Mouse (Mus musculus): ENCODE measurements at regions not wholly inside any gene's neighbourhood (a gene's known extent, or its start where the extent isn't known, plus 50 kb on each side); places are given as distances from the start of the nearest gene placed in this dataset.

- no peak for DNase-seq (ENCODE audit: low spot score)
Measured at GRCm38 (mm10) chr13:85430821-85431220, 141.9 kb upstream of the Rasa1 start.

DNA sequence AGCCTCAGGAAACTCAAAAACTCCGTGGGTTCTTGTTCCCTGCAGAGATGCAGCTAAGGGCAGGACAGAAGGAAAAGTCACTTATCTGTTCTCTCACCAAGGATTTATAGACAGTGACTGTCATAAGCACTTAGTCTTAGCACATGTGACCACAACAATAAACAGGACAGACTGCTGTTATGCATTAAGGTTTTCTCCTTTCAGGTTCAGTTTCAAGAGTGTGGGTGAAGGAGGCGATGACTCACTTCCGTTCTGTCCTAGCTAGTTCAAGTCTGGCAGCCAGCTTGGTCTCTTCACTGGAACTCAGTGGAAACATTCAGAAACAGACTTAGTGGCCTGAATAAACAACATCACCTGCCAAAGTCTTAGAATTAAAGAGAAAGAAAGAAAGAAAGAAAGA is 141.1 kb upstream of the Rasa1 start:
- DNase-seq (ENCODE audit: low spot score): peak; percentile 33

- no peak for DNase-seq (ENCODE audit: low spot score)
Measured at GRCm38 (mm10) chr13:85418671-85419070, 129.7 kb upstream of the Rasa1 start.

GRCm38 (mm10) chr13:85414951-85415350 is 126.0 kb upstream of the Rasa1 start:
- DNase-seq (ENCODE audit: low spot score): no peak

GRCm38 (mm10) chr13:85411327-85411726 is 122.4 kb upstream of the Rasa1 start:
- DNase-seq (ENCODE audit: low spot score): no peak

GRCm38 (mm10) chr13:85398834-85399233 is 109.9 kb upstream of the Rasa1 start:
- peak; percentile 10 for DNase-seq (ENCODE audit: low spot score)

DNA sequence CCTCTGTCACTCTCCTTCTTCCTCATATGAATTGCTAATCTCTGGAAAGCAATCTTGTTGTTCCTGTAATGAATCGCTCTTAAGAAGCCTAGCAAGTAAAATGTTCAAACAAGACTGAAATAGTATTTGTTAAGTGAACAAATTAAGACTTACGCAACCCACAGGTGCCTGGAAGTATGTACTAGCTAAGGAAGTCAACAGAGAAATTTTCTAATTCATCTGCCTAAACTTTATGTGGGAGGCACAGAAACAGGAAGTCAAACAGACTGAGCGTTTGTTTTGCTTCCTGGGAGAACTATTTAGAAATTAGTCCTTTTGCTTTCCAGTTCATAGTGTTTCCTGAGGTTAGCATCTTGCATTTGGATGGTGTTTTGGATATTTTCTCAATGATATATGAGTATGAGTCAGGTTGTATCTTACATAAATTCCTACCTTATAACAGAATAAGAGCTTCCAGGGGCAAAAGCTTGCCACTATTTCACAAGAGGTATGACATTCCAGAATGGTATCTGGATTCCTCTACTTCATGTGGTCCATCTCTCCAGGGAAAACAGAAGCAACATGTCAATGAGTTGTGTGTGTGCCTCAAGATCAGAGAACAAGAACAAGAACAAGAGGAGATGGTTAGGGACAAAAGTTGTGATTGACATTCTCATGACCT is 87.5 kb upstream of the Rasa1 start:
- no peak for DNase-seq (ENCODE audit: low spot score)

DNA sequence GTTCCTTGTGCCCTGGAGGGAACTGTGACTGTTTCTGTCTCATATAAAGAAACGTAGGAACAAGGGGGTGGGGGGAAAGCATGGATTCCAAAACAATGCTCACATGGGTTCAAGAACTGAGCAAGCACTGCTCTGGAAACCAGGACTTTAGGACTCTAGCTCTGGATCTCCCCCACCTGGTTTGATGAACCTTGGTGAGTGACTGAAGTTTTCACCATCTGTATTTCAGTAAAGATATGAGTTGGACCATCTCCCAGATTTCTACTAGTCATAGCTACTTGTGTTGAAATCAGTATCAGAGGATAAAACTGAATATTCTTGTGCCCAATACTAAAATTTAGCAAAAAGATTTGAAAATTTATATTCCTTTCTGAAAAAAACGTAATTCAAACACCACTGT is 70.7 kb upstream of the Rasa1 start:
- no peak for DNase-seq (ENCODE audit: low spot score)

- DNase-seq (ENCODE audit: low spot score): no peak
Measured at GRCm38 (mm10) chr13:85359143-85359542, 70.2 kb upstream of the Rasa1 start.

- DNase-seq (ENCODE audit: low spot score): no peak
Measured at GRCm38 (mm10) chr13:85352061-85352460, 63.1 kb upstream of the Rasa1 start.

All from MN1 (cell line).